Mouse (Mus musculus) embryonic facial prominence, embryonic 13.5 days (tissue): ENCODE measurements around the gene Spert. TPM values are rescaled to one million over a fixed set of nuclear protein-coding genes. Genes with fewer than 3 reads are reported as not detected.

ENCODE experiments used
- ATAC-seq: fragments of 200-750 bp; cut with Nextera tagmentation; 2 replicates; pipeline ENCODE4 v1.8.0; 2017; ENCODE audit warnings: low read depth; ENCODE audit not compliant: insufficient number of reproducible peaks, insufficient read depth, low FRiP score, low TSS enrichment
- H3K27ac ChIP-seq: fragments of 300-500 bp; sonication (generic); 2 replicates; pipeline ENCODE4 v1.5.1; 2015; ENCODE audit warnings: moderate library complexity, mild to moderate bottlenecking, inconsistent platforms
- H3K27me3 ChIP-seq: fragments of 300-500 bp; sonication (generic); 2 replicates; pipeline ENCODE4 v1.6.1; 2015; ENCODE audit warnings: mild to moderate bottlenecking, inconsistent platforms
- H3K36me3 ChIP-seq: fragments of 300-500 bp; sonication (generic); 2 replicates; pipeline ENCODE4 v1.6.1; 2015; ENCODE audit warnings: mild to moderate bottlenecking, inconsistent platforms
- H3K4me1 ChIP-seq: fragments of 300-500 bp; sonication (generic); 2 replicates; pipeline ENCODE4 v1.6.1; 2015; ENCODE audit warnings: inconsistent platforms
- H3K4me2 ChIP-seq: fragments of 300-500 bp; sonication (generic); 2 replicates; pipeline ENCODE4 v1.6.1; 2015; ENCODE audit warnings: moderate library complexity, mild to moderate bottlenecking, inconsistent platforms
- H3K4me3 ChIP-seq: fragments of 300-500 bp; sonication (generic); 2 replicates; pipeline ENCODE4 v1.5.1; 2015; ENCODE audit warnings: mild to moderate bottlenecking, inconsistent platforms
- H3K9ac ChIP-seq: fragments of 300-500 bp; sonication (generic); 2 replicates; pipeline ENCODE4 v1.6.1; 2015; ENCODE audit warnings: mild to moderate bottlenecking, inconsistent platforms
- H3K9me3 ChIP-seq: fragments of 300-500 bp; sonication (generic); 2 replicates; pipeline ENCODE4 v1.6.1; 2016; ENCODE audit warnings: inconsistent platforms
- WGBS: fragments of 180-500 bp; shearing (Covaris S2); methylation state at CpG from one replicate; pipeline ENCODE4 v1.1.7; 2015; ENCODE audit warnings: mixed read lengths; 5-methylcytosine and 5-hydroxymethylcytosine counted together
- polyA plus RNA-seq: library from polyadenylated mRNA; unstranded; fragments of >200 nt; fragmentation: Nextera tagmentation; extraction: Ambion mirVana; gene quantifications from 2 replicates; pipeline ENCODE4 v1.2.1, GENCODE M21; 2015

Spert gene
- polyA plus RNA-seq, 1 experiment from 2014 or later, result not detected

- WGBS, result 70% methylated on average over 3 of the region's 3 CpGs
- H3K27me3 ChIP-seq, result no peaks in the 10 kb centered on the region
These were observed 26.6 kb downstream of the Spert start for GRCm38 (mm10) chr14:75566303-75566702.

DNA sequence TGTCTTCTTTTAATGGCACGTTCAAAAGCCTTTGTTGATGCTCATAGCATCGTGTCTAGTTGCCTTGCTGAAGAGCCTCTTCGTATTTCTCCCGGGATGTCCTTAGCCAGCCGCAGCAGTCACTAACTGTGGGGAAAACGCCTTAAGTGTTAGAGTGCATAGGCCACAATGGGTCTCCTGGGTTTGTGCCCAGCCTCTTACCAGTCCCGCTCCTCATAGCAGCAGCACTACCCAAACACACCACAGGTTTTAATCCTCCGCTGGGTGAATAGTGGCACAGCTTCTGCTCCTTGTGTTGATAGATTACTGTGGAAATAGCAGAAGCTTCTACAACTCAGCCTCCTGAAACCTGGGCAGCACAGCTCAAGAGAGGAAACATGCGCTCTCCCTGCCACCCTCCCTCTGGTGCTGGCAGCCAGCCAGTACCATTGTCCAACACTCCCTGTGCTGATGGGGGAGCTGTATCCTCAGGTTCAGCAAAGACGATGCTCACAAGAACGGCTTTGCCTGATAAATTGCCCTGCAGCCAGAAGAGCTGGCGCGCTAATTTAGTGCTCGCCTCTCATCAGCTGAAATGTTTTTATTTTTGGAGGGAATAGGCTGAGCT is 27.3 kb downstream of the Spert start:
- no peak overlapping the region for H3K9ac ChIP-seq
- no peak overlapping the region for H3K4me2 ChIP-seq
- H3K4me1 ChIP-seq, result no peaks in the 10 kb centered on the region
- WGBS, result 67% methylated on average over 14 of the region's 14 CpGs
- H3K27me3 ChIP-seq, result no peaks in the 10 kb centered on the region
- no peak overlapping the region for H3K4me3 ChIP-seq
- no peaks in the 10 kb centered on the region for H3K9me3 ChIP-seq
- H3K27ac ChIP-seq, result no peak overlapping the region
- no peak for ATAC-seq
- H3K36me3 ChIP-seq, result no peaks in the 10 kb centered on the region

More at GRCm38 (mm10) chr14:75566303-75566702, 26.6 kb downstream of the Spert start:
- H3K9me3 ChIP-seq, result no peaks in the 10 kb centered on the region
- ATAC-seq, result no peak
- no peaks in the 10 kb centered on the region for H3K36me3 ChIP-seq
- no peak overlapping the region for H3K27ac ChIP-seq
- H3K4me1 ChIP-seq, result no peaks in the 10 kb centered on the region
- no peak overlapping the region for H3K4me3 ChIP-seq
- H3K4me2 ChIP-seq, result no peak overlapping the region
- H3K9ac ChIP-seq, result no peak overlapping the region

DNA sequence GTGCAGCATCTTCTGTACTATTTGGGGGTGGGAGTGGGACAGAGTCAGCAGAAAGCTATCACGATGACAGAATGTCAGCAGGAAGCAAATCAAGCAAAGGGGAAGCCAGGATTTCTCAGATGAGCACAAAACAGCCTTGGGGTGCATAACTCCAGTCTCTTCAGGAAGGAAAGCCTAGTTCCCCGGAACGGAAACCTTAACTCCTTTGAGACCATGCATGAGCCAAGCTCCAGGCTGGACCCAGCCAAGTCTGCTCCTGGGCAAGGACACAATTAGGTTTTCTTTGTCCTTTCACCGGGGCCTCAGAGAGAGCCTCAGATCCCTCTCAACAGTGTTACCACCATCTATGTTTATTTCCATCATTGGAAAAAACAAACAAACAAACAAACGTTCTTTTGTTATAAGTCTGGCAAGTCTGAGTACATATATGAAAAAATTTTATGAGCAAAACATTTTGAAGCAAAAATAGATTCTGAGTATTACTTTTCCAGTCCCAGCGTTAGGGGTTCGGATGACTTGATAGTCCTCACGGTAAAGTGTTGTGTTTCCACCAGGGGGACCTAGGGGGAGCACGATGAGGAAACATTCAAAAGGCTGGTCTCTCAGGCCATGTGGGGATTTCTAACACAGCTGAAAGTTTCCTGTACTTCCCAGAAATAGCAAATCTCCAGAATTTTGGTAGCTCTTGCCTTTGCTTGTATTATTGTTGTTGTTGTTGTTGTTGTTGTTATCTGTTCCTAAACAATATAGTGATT is 31.2 kb downstream of the Spert start:
- no peaks in the 10 kb centered on the region for H3K36me3 ChIP-seq
- H3K9ac ChIP-seq, result no peak overlapping the region
- 36% methylated on average over 9 of the region's 9 CpGs for WGBS
- no peaks in the 10 kb centered on the region for H3K9me3 ChIP-seq
- H3K4me1 ChIP-seq, result no peaks in the 10 kb centered on the region
- H3K27ac ChIP-seq, result no peak overlapping the region
- H3K27me3 ChIP-seq, result no peaks in the 10 kb centered on the region
- no peak overlapping the region for H3K4me2 ChIP-seq
- no peak for ATAC-seq
- H3K4me3 ChIP-seq, result no peak overlapping the region

- no peak for ATAC-seq
- 7% methylated on average over 8 of the region's 8 CpGs for WGBS
- Histone ChIP-seq H3K4me3 (no peak overlapping the region), H3K27me3 (no peaks in the 10 kb centered on the region), H3K9me3 (no peaks in the 10 kb centered on the region), H3K9ac (no peak overlapping the region), H3K36me3 (no peaks in the 10 kb centered on the region), H3K4me1 (peaks cover 19% of the 10 kb centered on the region), H3K27ac (no peak overlapping the region), H3K4me2 (no peak overlapping the region)
These were observed 51.2 kb downstream of the Spert start for GRCm38 (mm10) chr14:75541731-75542130.

GRCm38 (mm10) chr14:75540996-75541350 is 51.9 kb downstream of the Spert start:
- Histone ChIP-seq H3K27me3 (no peaks in the 10 kb centered on the region), H3K4me1 (peaks cover 24% of the 10 kb centered on the region), H3K9ac (no peak overlapping the region), H3K4me3 (no peak overlapping the region), H3K4me2 (no peak overlapping the region), H3K27ac (no peak overlapping the region), H3K9me3 (no peaks in the 10 kb centered on the region), H3K36me3 (no peaks in the 10 kb centered on the region)
- 3% methylated on average over 5 of the region's 5 CpGs for WGBS
- no peak for ATAC-seq

- WGBS, result 53% methylated on average over 17 of the region's 17 CpGs
- peaks cover 24% of the 10 kb centered on the region for H3K4me1 ChIP-seq
- no peak for ATAC-seq
These were observed 52.5 kb downstream of the Spert start for GRCm38 (mm10) chr14:75540216-75540995.

DNA sequence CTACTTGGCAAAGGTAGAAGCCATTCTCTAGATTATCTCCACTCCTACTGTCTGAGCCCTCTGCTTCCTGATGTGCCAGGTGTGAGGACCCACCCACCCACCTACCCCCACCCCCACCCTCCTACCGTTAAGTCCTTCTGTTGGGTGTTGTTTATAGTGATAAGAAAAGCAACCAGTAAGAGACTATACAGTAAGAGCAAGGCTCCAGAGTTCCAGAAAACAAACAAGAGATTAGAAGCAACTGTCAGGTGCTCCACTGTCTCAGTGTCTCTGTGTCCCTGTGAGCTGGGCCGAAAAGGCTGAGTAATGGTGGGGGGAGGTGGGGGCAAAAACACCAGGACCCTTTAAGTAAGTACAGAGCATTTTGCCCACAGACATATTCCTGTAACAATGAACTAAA is 53.7 kb downstream of the Spert start:
- 0 out of 2 replicates have a peak, but pooled peaks cover 2% of the 10 kb centered on the region for H3K27me3 ChIP-seq
- no peaks in the 10 kb centered on the region for H3K9me3 ChIP-seq
- no peak overlapping the region for H3K27ac ChIP-seq
- H3K4me1 ChIP-seq, result peaks cover 24% of the 10 kb centered on the region
- no peaks in the 10 kb centered on the region for H3K36me3 ChIP-seq
- H3K9ac ChIP-seq, result no peak overlapping the region
- H3K4me2 ChIP-seq, result no peak overlapping the region
- H3K4me3 ChIP-seq, result no peak overlapping the region
- no peak for ATAC-seq
- 54% methylated on average over 2 of the region's 2 CpGs for WGBS

More at GRCm38 (mm10) chr14:75540216-75540995, 52.5 kb downstream of the Spert start:
- no peak overlapping the region for H3K4me2 ChIP-seq
- no peak overlapping the region for H3K4me3 ChIP-seq
- no peak overlapping the region for H3K9ac ChIP-seq
- H3K27ac ChIP-seq, result no peak overlapping the region
- H3K36me3 ChIP-seq, result no peaks in the 10 kb centered on the region
- H3K27me3 ChIP-seq, result no peaks in the 10 kb centered on the region
- no peaks in the 10 kb centered on the region for H3K9me3 ChIP-seq

Other genes with a start within 250 kb of the Spert start
- 0.35 and 0.37 TPM in 2 replicates for gene Siah3, start 137.1 kb downstream of the Spert start, polyA plus RNA-seq
- not detected in 2 replicates for gene Erich6b, start 49.1 kb upstream of the Spert start, polyA plus RNA-seq
- 20.2 and 23.1 TPM in 2 replicates for gene Cog3, start 161.4 kb upstream of the Spert start, polyA plus RNA-seq
- 4.8 and 5.8 TPM in 2 replicates for gene Slc25a30, start 193.9 kb upstream of the Spert start, polyA plus RNA-seq